Mouse (Mus musculus) bone marrow macrophage, adult 2 months (primary cell): ENCODE measurements around the gene Heca. TPM values are rescaled to one million over a fixed set of nuclear protein-coding genes. Genes with fewer than 3 reads are reported as not detected.
A peak's percentile ranks its signal among the peaks of the same experiment; 100 is the strongest.

Source experiments
- H3K27ac ChIP-seq: 2 replicates; pipeline ENCODE4 v1.5.1; 2012; ENCODE audit warnings: low read depth, low read length; ENCODE audit not compliant: insufficient read depth
- H3K4me1 ChIP-seq: 2 replicates; pipeline ENCODE4 v1.6.1; 2012; ENCODE audit warnings: low read length; ENCODE audit not compliant: control insufficient read depth, insufficient read depth
- H3K4me3 ChIP-seq: 2 replicates; pipeline ENCODE4 v1.5.1; 2012; ENCODE audit warnings: mild to moderate bottlenecking, low read length, moderate library complexity; ENCODE audit not compliant: insufficient read depth
- CTCF ChIP-seq: IDR thresholded peaks from 2 replicates; pipeline ENCODE4 v1.5.1; 2012; ENCODE audit warnings: low read depth, mild to moderate bottlenecking, low read length, moderate library complexity
- POLR2A ChIP-seq: IDR thresholded peaks from 2 replicates; pipeline ENCODE4 v1.6.1; 2012; ENCODE audit warnings: mild to moderate bottlenecking, low read depth, low read length, borderline replicate concordance
- polyA plus RNA-seq: library from polyadenylated mRNA; stranded (reverse); fragments of >200 nt; gene quantifications from 2 replicates; pipeline ENCODE4 v1.2.4, GENCODE M21; 2012; ENCODE audit not compliant: missing spikeins, insufficient read depth, insufficient read length

Heca gene
- 29.6 and 31.7 TPM in 2 replicates for polyA plus RNA-seq

DNA sequence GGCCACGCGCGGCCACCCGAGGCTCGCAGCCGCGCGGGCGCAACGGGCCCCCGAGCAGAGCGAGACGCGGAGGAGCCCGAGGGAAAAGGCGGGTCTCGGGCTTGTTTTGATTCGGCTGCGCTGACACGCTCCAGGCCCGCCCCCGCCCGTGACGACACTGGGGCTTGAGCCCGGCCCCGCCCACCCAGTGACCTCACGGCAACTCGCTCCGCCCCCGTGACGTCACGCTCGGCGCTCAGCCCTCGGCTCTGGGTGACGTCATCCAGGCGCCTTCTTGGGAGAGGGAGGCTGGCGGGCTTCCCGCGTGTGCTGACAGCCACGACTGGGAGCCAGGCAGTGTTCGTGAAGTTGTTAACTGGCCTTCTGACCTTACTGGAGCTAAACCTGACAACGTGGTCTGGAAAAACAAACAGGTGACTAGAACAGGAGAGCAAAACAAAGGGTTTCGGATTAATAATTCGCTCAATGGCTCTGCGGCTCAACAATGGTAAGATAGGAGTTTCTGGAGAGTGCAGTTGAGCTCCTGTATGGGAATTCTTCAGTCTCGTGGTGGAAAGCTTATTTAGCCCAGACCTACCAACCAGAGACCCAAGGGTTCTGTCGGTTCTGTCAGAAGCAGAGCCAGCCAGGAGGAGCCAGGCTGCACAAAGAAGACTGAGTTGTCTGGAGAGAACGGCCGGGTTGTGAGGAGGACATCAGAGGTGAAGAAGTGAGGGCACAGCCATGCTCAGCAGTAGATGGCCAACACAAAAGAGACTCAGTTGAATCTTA is at the start of gene Heca:
Heca (minus strand) TSS at position 108 of the 771 bp plus-strand sequence.
- Histone ChIP-seq H3K4me3 (peak within 1 kb of the TSS; percentile 91), H3K27ac (peak within 1 kb of the TSS; percentile 53), H3K4me1 (peaks cover 13% of the 10 kb centered on the region)
- TF ChIP-seq CTCF: no peak
- no peak for TF ChIP-seq POLR2A

DNA sequence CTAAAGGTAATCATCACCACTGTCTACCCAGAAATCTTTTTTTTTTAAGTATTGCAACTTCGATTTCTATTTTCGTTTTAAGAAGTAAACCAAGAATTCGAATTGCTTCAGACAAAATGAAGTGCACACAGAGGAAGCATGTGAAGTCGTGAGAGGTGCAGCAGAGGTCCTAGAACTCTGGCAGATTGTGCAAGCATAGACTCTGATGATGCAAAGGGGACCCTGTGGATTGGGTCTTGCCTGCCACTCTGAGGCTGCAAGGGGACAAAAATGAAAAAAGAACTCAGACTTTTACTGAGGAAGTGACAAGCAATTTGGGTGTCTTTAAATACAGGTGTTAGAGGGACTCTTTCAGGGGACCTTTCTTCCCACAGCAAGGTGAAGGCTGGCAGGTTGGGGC is 42.7 kb upstream of the Heca start:
- no peak for TF ChIP-seq CTCF
- no peak for TF ChIP-seq POLR2A
- H3K4me3 ChIP-seq: no peak overlapping the region
- no peak overlapping the region for H3K27ac ChIP-seq
- peaks cover 5% of the 10 kb centered on the region for H3K4me1 ChIP-seq

DNA sequence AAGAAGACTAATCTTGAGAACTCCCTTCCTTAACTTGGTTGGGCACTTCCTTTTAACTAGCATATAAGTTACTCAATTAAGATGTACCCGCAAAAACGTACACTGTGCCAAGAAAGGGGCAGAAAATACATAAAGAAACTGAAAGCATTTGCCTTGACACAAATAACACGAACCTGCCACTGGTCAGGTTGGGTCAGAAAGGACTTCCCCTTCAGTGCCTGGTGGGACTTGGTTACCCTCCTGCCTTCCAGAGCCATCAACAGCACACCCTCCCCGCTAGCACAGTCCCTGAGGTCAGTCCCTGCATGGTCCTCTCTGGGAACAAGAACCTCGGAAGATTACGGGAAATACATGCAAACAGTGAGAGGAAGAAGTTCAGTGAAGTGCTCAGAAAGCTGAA is 41.3 kb upstream of the Heca start:
- H3K4me3 ChIP-seq: peak overlapping the region; percentile 60
- H3K27ac ChIP-seq: no peak overlapping the region
- TF ChIP-seq CTCF (no peak), POLR2A (no peak)
- peaks cover 5% of the 10 kb centered on the region for H3K4me1 ChIP-seq

DNA sequence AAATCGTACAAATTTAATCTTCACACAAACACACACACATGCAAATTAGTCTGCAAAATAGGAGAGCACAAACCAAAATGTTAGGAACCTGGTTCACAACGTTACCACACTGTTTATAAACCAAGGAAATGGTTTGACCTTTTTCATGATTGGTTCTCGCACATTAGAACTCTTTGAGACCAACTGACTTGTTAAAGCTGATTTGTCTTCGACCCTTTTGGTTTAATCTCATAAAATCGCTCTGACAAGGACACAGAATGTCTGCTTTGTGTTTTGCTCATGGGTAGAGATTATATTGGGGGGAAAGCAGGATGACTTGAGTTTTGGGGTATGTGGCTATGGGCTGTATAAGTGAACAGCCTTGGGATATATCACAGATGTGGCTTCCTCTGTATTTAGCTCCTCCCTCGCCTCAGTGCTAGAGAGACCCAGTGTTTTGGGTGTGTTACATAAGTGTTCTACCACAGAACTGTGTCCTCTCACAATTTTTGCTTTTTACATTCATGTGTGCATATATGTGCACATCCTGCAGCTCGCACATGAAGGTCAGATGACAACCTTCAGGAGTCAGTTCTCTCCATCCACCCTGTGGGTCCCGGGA is 40.1 kb upstream of the Heca start:
- Histone ChIP-seq H3K4me1 (peaks cover 5% of the 10 kb centered on the region), H3K4me3 (no peak overlapping the region), H3K27ac (no peak overlapping the region)
- TF ChIP-seq POLR2A (no peak), CTCF (no peak)

DNA sequence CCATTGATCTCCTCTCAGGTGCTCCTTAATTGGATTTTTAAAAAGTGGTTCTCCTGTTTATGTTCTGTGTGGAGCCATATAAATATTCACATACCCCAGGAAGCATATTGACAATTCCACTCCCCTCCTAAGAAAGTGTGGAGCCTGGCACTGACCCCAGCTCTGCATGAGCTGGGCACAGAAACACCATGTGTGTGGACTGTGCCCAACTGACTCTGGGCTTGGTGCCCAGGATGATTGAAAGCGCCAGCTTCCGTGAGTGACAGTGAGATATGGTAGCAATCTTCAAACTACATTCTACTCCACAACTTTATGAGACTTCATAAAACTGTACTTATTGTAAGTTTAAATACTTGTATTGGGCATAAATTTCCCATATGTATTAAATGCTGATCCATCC is 35.4 kb upstream of the Heca start:
- no peak overlapping the region for H3K27ac ChIP-seq
- H3K4me1 ChIP-seq: no peaks in the 10 kb centered on the region
- H3K4me3 ChIP-seq: no peak overlapping the region
- TF ChIP-seq CTCF (no peak), POLR2A (no peak)

DNA sequence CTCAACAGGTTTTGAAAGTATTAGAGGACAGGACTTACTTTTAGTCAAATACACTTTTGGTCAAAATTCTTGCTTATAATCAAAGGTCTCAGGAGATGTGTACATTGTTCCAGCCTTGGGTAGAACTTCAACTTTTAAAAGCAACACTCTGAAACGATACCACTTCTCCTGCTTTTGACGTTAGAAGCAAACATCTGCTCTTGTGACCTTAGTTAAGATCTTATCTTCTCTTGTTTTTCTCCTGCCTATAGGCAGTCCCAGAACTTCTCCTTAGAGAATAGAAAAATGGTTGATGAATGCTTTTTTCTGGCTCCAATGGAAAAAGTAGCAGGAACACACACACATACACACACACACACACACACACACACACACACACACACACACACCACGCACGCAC is 18.2 kb upstream of the Heca start:
- TF ChIP-seq POLR2A: no peak
- TF ChIP-seq CTCF: no peak
- Histone ChIP-seq H3K4me3 (no peak overlapping the region), H3K4me1 (no peaks in the 10 kb centered on the region), H3K27ac (no peak overlapping the region)

DNA sequence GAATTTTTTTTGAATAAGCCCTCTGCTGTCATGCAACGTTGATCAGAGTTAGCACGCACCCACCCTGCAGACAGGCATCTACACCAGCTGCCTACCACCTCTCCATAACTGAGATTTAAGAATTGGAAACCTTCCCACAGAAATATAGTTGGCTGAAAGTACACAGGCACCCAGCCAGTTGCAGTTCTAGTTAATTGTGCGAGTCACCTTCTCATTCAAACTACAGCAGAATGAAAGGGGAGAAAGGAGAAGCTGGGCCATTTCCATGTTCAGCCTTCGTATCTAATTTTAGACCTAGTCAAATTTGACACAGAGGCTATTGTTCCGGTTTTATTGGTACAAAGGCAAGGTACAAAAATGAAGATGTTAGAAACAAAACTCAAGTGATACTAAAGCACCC is 2.9 kb upstream of the Heca start:
- no peak overlapping the region for H3K4me3 ChIP-seq

DNA sequence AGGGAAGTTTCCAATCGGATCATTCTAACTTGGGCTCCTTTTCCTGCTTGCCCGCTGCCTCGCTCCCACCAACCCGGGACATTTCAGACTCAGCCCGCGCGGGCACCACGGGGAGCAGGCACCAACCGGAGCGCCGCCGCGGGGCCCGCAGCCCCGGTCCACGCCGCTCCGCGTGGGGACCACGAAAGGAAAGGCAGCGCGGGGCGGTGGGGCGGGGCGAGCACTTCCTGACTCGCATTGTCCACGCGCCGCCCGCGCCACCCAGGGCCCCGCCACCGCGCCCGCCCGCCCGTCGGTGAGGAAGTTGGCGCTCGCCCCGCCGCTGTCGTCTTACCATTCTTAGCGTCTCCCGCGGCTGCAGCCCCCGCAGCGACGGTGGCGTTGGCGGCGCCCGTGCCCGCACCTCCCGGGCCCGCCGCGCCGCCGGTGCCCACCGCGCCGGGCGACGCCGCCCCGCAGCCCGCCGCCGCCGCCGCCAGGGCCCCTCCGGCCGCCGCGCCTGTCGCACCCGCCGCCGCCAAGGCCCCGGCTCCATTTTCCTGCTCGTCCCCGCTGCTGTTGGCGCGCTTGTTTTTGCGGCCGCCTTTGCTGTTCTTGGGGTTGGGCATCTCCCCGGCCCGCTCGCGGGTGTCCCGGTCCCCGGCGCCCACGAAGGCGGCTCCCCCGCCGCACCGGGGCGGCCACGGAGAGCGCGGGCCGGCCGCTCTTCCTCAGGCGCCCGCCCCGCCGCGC is 526 bp downstream of the Heca start:
- TF ChIP-seq CTCF (no peak), POLR2A (no peak)
- H3K4me3 ChIP-seq: peak overlapping the region; percentile 91
- H3K4me1 ChIP-seq: peaks cover 13% of the 10 kb centered on the region
- peak overlapping the region; percentile 53 for H3K27ac ChIP-seq

More for the DNA sequence above, 2.9 kb upstream of the Heca start:
- TF ChIP-seq POLR2A (no peak), CTCF (no peak)
- H3K4me1 ChIP-seq: peaks cover 11% of the 10 kb centered on the region
- H3K27ac ChIP-seq: no peak overlapping the region

DNA sequence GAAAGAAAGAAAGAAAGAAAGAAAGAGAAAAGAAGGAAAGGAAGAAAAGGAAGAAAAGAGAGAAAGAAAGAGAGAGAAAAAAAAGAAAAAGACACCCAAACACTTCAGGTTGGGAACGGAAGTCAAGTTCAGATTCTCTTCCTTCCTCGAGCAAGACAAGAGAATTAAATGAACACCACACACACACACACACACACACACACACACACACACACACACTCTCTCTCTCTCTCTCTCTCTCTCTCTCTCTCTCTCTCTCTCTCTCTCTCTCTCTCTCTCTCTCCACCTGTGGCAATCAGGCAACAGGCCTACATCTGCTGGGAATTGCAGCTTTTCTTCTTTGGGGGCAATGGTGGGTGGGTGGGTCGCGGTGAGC is 1.1 kb downstream of the Heca start:
- Histone ChIP-seq H3K4me3 (peak overlapping the region; percentile 91), H3K27ac (peak overlapping the region; percentile 47), H3K4me1 (peaks cover 13% of the 10 kb centered on the region)

DNA sequence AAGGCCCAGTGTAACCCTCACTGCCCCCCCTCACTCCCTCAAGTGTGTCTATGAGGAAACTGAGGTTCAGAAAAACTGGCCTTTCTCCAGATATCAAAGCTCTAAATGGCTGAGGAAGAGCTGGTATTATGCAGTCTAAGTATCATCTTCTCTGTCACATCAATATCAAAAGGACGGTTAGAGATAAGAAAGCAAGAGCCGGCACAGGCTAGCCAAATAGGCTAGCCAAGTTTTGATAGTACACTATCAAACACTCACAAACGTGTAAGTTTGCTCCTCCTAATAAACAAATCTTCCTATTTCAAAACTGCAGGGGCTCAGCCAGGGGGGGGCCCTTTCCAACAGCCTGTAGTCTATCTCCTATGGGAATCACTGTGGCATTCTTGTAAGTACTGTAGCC is 1.8 kb downstream of the Heca start:
- Histone ChIP-seq H3K27ac (no peak overlapping the region), H3K4me1 (peaks cover 11% of the 10 kb centered on the region), H3K4me3 (no peak overlapping the region)
- TF ChIP-seq POLR2A (no peak), CTCF (no peak)
